Mouse (Mus musculus) liver, postnatal 0 days (tissue): ENCODE measurements around the gene Kalrn.

Experiments
- CTCF ChIP-seq: sonication (generic); IDR thresholded peaks from 2 replicates; pipeline ENCODE4 v1.5.1; 2016; ENCODE audit warnings: antibody characterized with exemption, low read depth
- EP300 ChIP-seq: IDR thresholded peaks from 2 replicates; pipeline ENCODE4 v1.6.1; 2016; ENCODE audit warnings: antibody characterized with exemption, low read depth, mild to moderate bottlenecking

GRCm38 (mm10) chr16:34270681-34271080 lies 302.7 kb downstream of the Kalrn start:
- TF ChIP-seq CTCF = no peak
- TF ChIP-seq EP300 = no peak
